Mouse (Mus musculus) MEL (cell line): ENCODE data around the gene Avpr2. TPM values are rescaled to one million over a fixed set of nuclear protein-coding genes. Genes with fewer than 3 reads are reported as not detected.

Experiments used
- DNase-seq: peaks from one replicate; pipeline ENCODE4 v3.0.0; 2011; ENCODE audit warnings: low read depth, low spot score
- H3K27ac ChIP-seq: 2 replicates; pipeline ENCODE4 v1.5.1; 2012; ENCODE audit warnings: low read depth, mild to moderate bottlenecking, control low read depth, low read length, moderate library complexity; ENCODE audit not compliant: control insufficient read depth
- H3K27me3 ChIP-seq, 2 experiments: fragments of 150-350 bp in 1 of 2; sonication (generic) in 1 of 2; 2 replicates each; pipeline ENCODE4 v1.6.1; 2012; ENCODE audit warnings: low read length in 2 of 2, mild to moderate bottlenecking in 2 of 2, improper control_type of control experiment in 1 of 2, moderate library complexity in 1 of 2; ENCODE audit not compliant: insufficient read depth in 2 of 2, control insufficient read depth in 1 of 2
- H3K36me3 ChIP-seq, 2 experiments: 2 replicates each; pipeline ENCODE4 v1.6.1; 2012 to 2014; ENCODE audit warnings: low read length in 2 of 2, improper control_type of control experiment in 1 of 2, inconsistent platforms in 1 of 2, mild to moderate bottlenecking in 1 of 2; ENCODE audit not compliant: insufficient read depth in 2 of 2, control insufficient read depth in 1 of 2
- H3K4me1 ChIP-seq, 2 experiments: fragments of 150-350 bp in 1 of 2; sonication (generic) in 1 of 2; 2 replicates each; pipeline ENCODE4 v1.6.1; 2012; ENCODE audit warnings: low read length in 2 of 2, improper control_type of control experiment in 1 of 2, mild to moderate bottlenecking in 1 of 2; ENCODE audit not compliant: insufficient read depth in 2 of 2, control insufficient read depth in 1 of 2
- H3K4me3 ChIP-seq, 2 experiments: fragments of 150-350 bp in 1 of 2; sonication (generic) in 1 of 2; 2 replicates each; pipeline ENCODE4 v1.5.1; 2012; ENCODE audit warnings: low read depth in 2 of 2, low read length in 2 of 2, mild to moderate bottlenecking in 2 of 2, moderate library complexity in 2 of 2, control low read depth in 1 of 2, improper control_type of control experiment in 1 of 2; ENCODE audit not compliant: control insufficient read depth in 1 of 2, insufficient read depth in 1 of 2
- H3K79me2 ChIP-seq: 2 replicates; pipeline ENCODE4 v1.6.1; 2012; ENCODE audit warnings: mild to moderate bottlenecking, low read length, moderate library complexity; ENCODE audit not compliant: control insufficient read depth, poor library complexity, insufficient read depth
- H3K9ac ChIP-seq: 2 replicates; pipeline ENCODE4 v1.6.1; 2012; ENCODE audit warnings: low read depth, mild to moderate bottlenecking, control low read depth, low read length, moderate library complexity; ENCODE audit not compliant: control insufficient read depth, poor library complexity, severe bottlenecking
- H3K9me3 ChIP-seq: fragments of 150-350 bp; sonication (generic); replicated peaks from 2 replicates; pipeline ENCODE4 v1.6.1; 2012; ENCODE audit warnings: mild to moderate bottlenecking, low read length, improper control_type of control experiment, moderate library complexity; ENCODE audit not compliant: insufficient read depth
- EP300 ChIP-seq, 2 experiments: IDR thresholded peaks; 2 replicates each; pipeline ENCODE4 v1.6.1; 2011; ENCODE audit warnings: improper control_type of control experiment in 2 of 2, low read length in 2 of 2, low read depth in 1 of 2, mild to moderate bottlenecking in 1 of 2
- ETS1 ChIP-seq: IDR thresholded peaks from 2 replicates; pipeline ENCODE4 v1.6.1; 2012; ENCODE audit warnings: low read depth, mild to moderate bottlenecking, inconsistent platforms, low read length, improper control_type of control experiment, moderate library complexity
- GATA1 ChIP-seq: IDR thresholded peaks from 2 replicates; pipeline ENCODE4 v1.6.1; 2011; ENCODE audit warnings: low read depth, low read length, improper control_type of control experiment
- HCFC1 ChIP-seq: IDR thresholded peaks from 2 replicates; pipeline ENCODE4 v1.6.1; 2012; ENCODE audit warnings: low read depth, mild to moderate bottlenecking, inconsistent platforms, low read length, improper control_type of control experiment, moderate library complexity
- MAFK ChIP-seq: IDR thresholded peaks from 2 replicates; pipeline ENCODE4 v1.6.1; 2011; ENCODE audit warnings: low read depth, mild to moderate bottlenecking, low read length, improper control_type of control experiment, borderline replicate concordance
- MAX ChIP-seq: IDR thresholded peaks from 2 replicates; pipeline ENCODE4 v1.6.1; 2011; ENCODE audit warnings: low read length, improper control_type of control experiment
- MXI1 ChIP-seq: IDR thresholded peaks from 2 replicates; pipeline ENCODE4 v1.6.1; 2011; ENCODE audit warnings: mild to moderate bottlenecking, low read depth, low read length, improper control_type of control experiment
- NELFE ChIP-seq: IDR thresholded peaks from 2 replicates; pipeline ENCODE4 v1.6.1; 2011; ENCODE audit warnings: low read depth, low read length, improper control_type of control experiment
- NRF1 ChIP-seq: IDR thresholded peaks from 2 replicates; pipeline ENCODE4 v1.6.1; 2014; ENCODE audit warnings: low read depth, mild to moderate bottlenecking, inconsistent platforms, low read length, improper control_type of control experiment, moderate library complexity; ENCODE audit not compliant: poor library complexity, insufficient read depth, severe bottlenecking
- POLR2AphosphoS2 ChIP-seq: IDR thresholded peaks from 2 replicates; pipeline ENCODE4 v1.6.1; 2011; ENCODE audit warnings: low read length, improper control_type of control experiment
- SIN3A ChIP-seq: IDR thresholded peaks from 2 replicates; pipeline ENCODE4 v1.6.1; 2012; ENCODE audit warnings: low read length, improper control_type of control experiment, inconsistent platforms
- TBP ChIP-seq: IDR thresholded peaks from 2 replicates; pipeline ENCODE4 v1.8.0; 2011; ENCODE audit warnings: low read depth, low read length, improper control_type of control experiment
- TCF12 ChIP-seq: IDR thresholded peaks from 2 replicates; pipeline ENCODE4 v1.6.1; 2014; ENCODE audit warnings: low read depth, mild to moderate bottlenecking, inconsistent platforms, low read length, improper control_type of control experiment, moderate library complexity
- UBTF ChIP-seq: IDR thresholded peaks from 2 replicates; pipeline ENCODE4 v1.6.1; 2012; ENCODE audit warnings: low read depth, mild to moderate bottlenecking, inconsistent platforms, low read length, improper control_type of control experiment, moderate library complexity, borderline replicate concordance; ENCODE audit not compliant: insufficient read depth
- polyA plus RNA-seq, 2 experiments: library from polyadenylated mRNA; stranded (reverse) in 1 of 2; unstranded in 1 of 2; fragments of >175 nt in 1 of 2; fragments of >200 nt in 1 of 2; gene quantifications; 2 replicates each; pipeline versions ENCODE4 v1.2.1 to v1.2.4; 2012; ENCODE audit warnings: low replicate concordance in 2 of 2, low read depth in 1 of 2; ENCODE audit not compliant: insufficient read length in 2 of 2, insufficient read depth in 1 of 2, missing spikeins in 1 of 2
- total RNA-seq: library from RNA; depleted of rRNA; stranded (reverse); fragments of 300-350 nt; gene quantifications from 2 replicates; pipeline ENCODE4 v1.2.3, GENCODE M21; 2012

The Avpr2 gene
- total and polyA plus RNA-seq, 3 experiments: 0.35 to 0.49 TPM; not detected in 1

DNA sequence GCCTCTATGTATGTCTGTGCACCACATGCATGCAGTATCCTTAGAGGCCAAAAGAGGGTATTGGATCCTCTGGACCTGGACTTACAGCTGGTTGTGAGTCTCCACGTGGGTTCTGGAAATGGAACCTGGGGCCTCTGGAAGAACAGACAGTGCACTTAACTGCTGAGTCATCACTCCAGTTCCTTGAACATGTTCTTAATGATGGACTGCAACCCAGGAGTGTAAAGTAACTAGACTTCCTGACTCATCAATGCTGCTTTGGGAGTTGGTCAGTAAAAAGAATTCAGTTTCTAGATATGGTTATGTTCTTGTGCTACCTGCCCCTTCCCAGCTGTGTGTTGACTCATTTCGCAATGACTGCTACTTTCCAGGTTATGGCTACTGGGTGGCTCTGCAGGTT is 40.0 kb downstream of the Avpr2 start:
- Histone ChIP-seq H3K4me1 (peaks cover 0 to 7% of the 10 kb centered on the region in 2 experiments; a peak in 2 of 4 replicates), H3K9me3 (no peaks in the 10 kb centered on the region), H3K27ac (no peak overlapping the region), H3K79me2 (no peaks in the 10 kb centered on the region), H3K9ac (no peak overlapping the region), H3K36me3 (no peaks in the 10 kb centered on the region), H3K4me3 (no peak overlapping the region), H3K27me3 (no peaks in the 10 kb centered on the region)
- no peak for DNase-seq
- TF ChIP-seq TCF12 (no peak), MAFK (peak; percentile 63; the same call in 1 of the 2 replicates), HCFC1 (no peak), MAX (no peak), ETS1 (no peak), UBTF (no peak)

GRCm38 (mm10) chrX:73941860-73942259 is 50.0 kb downstream of the Avpr2 start:
- Histone ChIP-seq H3K4me3 (no peak overlapping the region), H3K4me1 (peaks cover 0 to 19% of the 10 kb centered on the region in 2 experiments; a peak in 3 of 4 replicates), H3K9ac (no peak overlapping the region)
- DNase-seq: peak; percentile 41
- TF ChIP-seq POLR2AphosphoS2: peak; percentile 47; the same call in 1 of the 2 replicates
- TF ChIP-seq SIN3A: peak; percentile 32; the same call in 1 of the 2 replicates
- peak; percentile 65; the same call in 1 of the 2 replicates for TF ChIP-seq GATA1
- 0 out of 2 replicates have a peak, but pooled peaks have one; percentile 31 for TF ChIP-seq ETS1
- no peak for TF ChIP-seq NELFE
- TF ChIP-seq TBP: no peak
- peak; percentile 47; the same call in 1 of the 2 replicates for TF ChIP-seq MXI1
- TF ChIP-seq UBTF: no peak
- peak; percentile 16 to 23; a peak in 2 of 4 replicates for TF ChIP-seq EP300 (IDR thresholded peaks at IDR 0.05; ENCODE audit: low read depth in 1 of 2, low read length in 2 of 2)
- peak; percentile 36; the same call in 1 of the 2 replicates for TF ChIP-seq TCF12
- no peak for TF ChIP-seq NRF1
- TF ChIP-seq, all 39 proteins: peak for 7
- Histone ChIP-seq H3K36me3 (peaks cover 5 to 27% of the 10 kb centered on the region in 2 experiments), H3K27ac (no peak overlapping the region; the same call in 1 of the 2 replicates), H3K27me3 (no peaks in the 10 kb centered on the region), H3K79me2 (no peaks in the 10 kb centered on the region; the same call in 1 of the 2 replicates), H3K9me3 (no peaks in the 10 kb centered on the region)
